Mouse (Mus musculus) G1E (cell line): Measurements from ENCODE around the gene Zfp638.

ENCODE experiments used
- CTCF ChIP-seq: IDR thresholded peaks from 2 replicates; pipeline ENCODE4 v1.5.1; 2012; ENCODE audit warnings: low read depth, low read length, inconsistent platforms, mixed read lengths
- GATA1 ChIP-seq: IDR thresholded peaks from 2 replicates; pipeline ENCODE4 v1.6.1; 2012; ENCODE audit warnings: borderline replicate concordance, low read length, inconsistent platforms, mixed read lengths
- POLR2AphosphoS5 ChIP-seq: IDR thresholded peaks from 2 replicates; pipeline ENCODE4 v1.6.1; 2012; ENCODE audit warnings: low read depth, low read length, inconsistent platforms; ENCODE audit not compliant: insufficient replicate concordance
- TAL1 ChIP-seq: conservative IDR thresholded peaks from 2 replicates; pipeline ENCODE4 v1.6.1; 2012; ENCODE audit warnings: low read depth, low read length, inconsistent platforms, mixed read lengths

- no peak for TF ChIP-seq CTCF
- TF ChIP-seq POLR2AphosphoS5, result no peak
- TF ChIP-seq TAL1, result no peak
- no peak for TF ChIP-seq GATA1
Observed at GRCm38 (mm10) chr6:83846141-83846540, 20.8 kb upstream of the Zfp638 start.
